Mouse (Mus musculus): ENCODE measurements around the gene Plch2. TPM values are rescaled to one million over a fixed set of nuclear protein-coding genes. Genes with fewer than 3 reads are reported as not detected.

Gene Plch2
- total RNA-seq, 2 experiments from 2014 or later, result 0.09 to 0.14 TPM

DNA sequence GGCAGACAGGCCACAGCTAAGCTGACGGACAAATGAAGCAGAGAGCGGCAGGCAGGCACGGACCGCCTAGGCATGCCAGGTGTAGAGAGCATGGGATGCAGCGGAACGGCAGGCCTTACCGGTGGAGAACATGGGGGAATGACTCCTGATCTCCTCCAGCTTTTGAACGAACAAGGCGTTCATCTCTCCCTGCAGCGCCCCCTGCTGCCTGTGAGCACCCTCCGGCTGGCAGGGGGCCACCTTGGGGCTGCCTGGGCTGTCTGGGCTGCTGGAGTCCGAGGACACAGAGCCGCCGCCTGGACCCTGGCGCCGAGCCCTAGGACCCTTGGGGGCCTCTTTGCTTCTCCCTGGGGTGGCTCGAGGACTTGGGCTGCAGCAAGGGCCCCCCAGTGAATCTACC lies 70.5 kb downstream of the Plch2 start:
- peak; percentile 95 for DNase-seq

DNA sequence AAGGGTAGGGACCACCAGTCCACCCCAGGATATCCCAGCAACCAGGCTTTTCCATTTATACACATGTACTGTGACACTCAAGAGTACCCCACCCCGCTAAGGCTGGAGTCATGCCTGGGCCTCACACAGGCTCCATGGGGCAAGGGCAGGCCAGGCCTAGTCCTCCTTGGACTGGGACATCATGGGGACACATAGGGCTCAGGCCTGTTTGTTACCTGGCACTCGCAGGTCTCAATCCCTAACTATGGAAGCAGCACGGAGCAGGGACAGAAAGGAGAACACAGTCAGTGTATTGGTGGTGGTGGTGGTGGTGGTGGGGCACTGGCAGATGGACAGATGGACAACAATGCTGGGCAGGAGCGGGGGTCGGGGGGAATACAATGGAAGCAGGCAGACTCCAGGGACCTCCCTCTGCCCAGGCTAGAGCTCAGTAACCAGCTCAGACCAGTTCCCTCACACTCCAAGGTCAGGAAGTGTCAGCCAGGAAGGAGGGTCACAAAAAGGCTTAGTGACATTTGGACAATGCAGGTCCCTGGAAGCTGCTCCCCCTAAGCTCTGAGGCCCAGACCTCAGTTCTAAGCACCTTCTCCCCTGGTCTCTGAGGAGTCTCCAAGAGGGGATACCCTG lies 71.3 kb downstream of the Plch2 start:
- no peak for DNase-seq

DNA sequence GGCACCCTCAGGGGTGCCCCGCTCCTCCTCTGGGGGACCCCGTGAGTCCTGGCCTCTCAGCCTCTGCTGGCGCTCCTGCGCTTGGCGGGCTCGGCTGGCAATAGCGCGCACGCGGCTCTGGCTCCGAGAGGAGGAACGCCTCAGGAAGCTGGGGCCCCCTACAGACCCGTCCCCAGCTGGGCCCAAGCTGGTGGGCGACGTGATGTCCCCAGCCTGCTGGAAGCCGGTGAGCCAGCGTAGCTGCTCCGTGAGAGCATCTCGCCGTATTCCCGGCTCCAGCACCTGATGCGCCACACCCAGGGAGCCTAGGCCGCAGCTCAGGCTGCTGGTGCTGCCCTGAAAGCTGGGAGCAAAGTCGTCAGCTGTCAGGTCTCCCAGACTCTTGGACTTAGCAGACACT lies 72.8 kb downstream of the Plch2 start:
- DNase-seq, result no peak

DNA sequence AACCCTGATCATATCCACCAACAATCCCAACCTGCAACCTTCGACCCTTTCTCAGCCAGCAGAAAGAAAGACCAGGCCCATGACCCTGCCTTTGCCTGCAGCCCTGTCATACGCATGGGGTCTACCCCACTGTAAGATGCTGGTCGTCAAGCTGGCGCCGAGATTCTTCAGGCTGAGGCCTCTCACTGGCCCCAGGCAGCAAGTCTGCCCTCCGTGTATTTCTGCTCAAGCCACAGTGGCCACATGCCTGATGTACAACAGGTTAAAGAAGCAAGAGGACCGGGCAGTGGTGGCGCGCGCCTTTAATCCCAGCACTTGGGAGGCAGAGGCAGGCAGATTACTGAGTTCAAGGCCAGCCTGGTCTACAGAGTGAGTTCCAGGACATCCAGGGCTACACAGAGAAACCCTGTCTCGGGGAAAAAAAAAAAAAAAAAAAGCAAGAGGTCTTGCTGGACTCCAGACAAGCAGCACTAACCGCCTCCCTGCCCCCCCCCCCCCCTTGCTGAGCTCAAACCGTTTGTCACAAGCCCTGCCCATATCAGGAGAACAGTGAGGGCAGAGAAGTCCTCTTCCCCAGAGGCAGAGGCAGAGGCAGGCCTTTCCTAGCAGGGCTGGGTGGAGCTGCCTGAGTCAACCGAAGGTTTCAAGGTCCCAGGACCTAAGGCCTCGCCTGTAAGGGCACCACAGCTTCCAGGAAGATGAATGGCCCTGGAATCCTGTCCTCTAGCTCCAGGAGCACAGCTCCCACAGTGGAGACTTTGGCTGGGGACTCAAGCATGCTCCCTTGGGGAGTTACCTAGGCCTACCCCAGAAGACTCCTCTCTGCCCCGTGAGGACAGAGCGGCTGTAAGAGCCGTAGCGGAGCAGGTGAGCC lies 74.1 kb downstream of the Plch2 start:
- no peak for DNase-seq

DNA sequence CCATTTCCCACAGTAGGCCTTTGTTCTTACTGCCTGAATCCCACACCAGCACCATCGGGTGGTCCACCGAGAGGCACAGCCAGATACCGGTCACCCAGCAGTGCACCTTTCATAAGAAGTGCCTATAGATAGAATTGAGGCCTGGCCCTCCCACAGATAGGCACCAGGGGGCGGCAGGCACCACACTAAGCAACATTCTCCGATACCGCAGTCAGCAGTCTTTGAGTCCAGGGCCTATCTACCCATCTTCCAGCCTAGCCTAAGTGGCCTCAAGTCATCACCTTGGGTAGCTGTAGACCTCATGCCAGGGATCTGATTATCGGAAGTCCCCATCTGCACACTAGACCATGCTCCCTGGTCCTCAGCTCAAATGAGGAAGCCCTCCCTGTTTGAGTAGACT lies 75.1 kb downstream of the Plch2 start:
- peak; percentile 52 for DNase-seq

DNA sequence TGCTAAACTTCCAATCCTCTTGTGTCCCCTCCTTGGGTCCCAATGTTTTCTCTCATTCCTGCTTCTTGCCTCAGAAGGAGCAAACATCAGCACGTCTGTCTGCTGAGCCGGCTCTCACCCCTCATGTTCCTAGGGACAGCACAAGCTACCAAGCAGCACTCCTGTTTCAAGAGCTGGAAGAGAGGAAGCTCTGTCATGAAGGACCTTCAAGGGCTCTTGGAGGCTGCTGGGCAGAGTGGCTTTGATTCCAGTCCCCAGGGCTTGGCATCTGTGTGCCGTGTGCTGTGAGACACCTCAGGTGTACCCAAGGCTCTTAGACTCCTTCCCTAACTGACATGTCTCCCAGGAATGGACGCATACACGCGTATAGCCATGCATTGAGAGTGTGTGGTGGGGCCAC lies 75.5 kb downstream of the Plch2 start:
- DNase-seq, result no peak

DNA sequence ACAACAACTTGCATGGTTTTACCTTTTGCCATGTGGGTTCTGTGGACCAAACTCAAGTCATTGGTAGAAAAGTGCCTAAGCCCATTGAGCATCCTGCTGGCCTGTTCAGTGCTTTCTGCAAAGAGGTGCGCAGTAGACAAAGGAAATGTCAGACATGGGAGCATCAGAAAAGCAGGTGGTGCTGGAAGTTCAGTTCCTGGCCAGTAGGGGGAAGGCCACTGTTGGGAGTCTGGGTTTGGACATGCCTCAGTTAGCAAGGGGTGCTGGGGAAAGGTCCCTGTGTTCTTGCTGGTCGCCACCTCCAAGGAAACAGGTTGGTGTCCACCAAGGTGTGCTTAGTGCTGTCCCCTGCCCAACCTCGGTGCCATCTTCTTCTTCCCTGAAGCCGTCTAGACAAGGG lies 76.5 kb downstream of the Plch2 start:
- no peak for DNase-seq

DNA sequence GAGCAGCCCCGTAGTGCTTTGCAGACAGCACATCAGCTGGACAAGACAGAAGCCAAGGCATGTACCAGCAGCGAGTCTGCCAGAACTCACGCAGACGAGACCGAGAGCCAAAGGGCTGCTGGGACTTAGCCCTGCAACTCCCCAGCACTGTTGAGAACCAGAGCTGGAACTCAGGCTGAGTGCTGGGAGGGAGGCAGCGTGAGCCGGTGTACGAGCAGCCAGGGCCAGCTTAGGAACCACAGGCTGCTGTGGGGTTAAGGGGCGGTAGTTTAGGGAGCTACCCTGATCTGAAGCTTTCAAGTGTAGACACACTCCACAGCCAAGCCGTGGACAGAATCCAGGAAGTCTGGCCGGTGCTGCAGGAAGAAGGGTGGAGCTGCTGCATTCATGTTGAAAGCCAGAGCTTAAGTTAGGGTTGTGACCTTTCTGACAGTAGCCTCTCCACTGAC lies 82.4 kb downstream of the Plch2 start:
- peak; percentile 43 for DNase-seq

DNA sequence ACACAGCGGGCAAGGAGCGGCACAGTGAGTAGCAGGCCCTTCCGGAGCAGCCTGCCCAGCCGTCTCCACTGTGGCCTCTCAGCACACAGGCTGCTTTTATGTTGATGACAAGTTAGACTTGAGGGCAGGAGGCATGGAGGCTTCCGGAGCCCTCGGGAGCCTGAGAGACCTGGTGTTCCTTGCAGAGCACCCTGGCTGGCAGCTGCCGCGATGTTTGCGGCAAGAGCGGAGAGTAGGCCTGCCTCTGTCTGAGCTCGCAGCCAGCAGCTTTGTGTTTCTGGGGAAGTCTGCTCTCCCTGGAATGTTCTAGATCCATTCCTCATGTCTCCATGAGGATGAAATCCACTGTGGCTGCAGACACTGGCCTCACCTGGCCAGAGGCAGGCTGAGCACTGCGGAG lies 84.0 kb downstream of the Plch2 start:
- DNase-seq, result no peak

DNA sequence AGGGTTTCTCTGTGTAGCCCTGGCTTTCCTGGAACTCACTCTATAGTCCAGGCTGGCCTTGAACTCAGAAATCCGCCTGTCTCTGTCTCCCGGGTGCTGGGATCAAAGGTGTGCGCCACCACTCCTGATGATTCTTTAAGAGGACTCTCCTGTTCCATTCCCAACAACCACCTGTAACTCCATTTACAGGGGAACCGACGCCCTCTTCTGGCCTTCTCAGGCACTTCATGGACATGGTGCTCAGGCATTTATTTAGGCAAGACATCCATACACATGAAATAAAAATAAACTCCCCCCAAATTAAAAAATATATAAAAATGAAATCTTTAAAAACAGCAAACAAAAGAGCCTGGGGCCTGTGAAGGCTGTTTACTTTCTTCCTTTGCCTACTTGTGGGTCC lies 89.4 kb downstream of the Plch2 start:
- no peak for DNase-seq

DNA sequence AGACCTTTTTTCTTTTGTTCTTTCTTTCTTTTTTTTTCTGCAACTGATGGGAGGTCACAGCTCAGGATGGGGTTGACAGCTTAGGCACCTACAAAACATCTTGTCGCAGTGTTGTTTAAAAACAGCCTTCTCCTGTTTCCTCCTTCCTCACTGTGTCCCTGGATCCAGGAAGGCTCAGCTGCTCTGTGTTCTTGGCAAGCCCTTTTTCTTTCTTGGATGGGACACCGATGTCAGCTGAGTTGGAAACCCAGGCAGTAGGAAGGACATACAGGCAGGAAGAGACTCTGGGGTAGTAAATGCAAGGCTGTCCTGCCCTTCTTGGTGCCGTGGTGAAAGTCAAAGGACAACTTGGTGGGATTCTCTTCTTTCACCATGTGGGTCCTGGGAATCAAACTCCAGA lies 90.7 kb downstream of the Plch2 start:
- no peak for DNase-seq

DNA sequence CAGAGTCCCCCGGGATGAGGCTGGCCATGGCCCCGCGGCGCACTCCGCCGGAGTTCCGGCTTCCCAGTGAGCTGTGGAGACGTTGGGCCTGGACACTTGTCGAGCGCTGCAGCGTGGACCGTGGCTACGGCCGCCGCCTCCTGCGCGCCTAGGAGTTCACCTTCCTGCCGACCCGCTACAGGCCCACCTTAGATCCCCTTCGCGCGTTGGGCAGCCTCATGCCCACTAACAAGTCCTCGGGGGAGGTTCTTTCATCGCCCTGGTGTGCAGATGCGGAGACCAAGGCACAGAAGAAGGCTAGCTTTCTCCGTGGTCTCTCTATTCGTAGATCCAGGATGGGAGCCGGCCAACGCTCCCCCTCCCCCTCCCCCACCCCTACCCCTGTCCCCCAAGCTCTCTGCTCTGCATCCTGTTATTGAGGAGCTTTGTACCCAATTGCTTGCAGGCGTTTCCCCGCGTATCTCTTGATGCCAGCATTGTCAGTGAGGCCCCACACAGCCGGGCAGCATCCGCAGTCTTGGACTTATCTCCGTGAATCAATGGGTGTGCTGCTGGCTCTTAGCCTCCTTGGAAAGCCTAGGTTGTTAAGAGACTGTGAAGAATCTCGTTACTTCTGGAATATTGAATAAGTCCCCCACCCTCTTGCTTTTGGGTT lies 91.9 kb downstream of the Plch2 start:
- no peak for DNase-seq

DNA sequence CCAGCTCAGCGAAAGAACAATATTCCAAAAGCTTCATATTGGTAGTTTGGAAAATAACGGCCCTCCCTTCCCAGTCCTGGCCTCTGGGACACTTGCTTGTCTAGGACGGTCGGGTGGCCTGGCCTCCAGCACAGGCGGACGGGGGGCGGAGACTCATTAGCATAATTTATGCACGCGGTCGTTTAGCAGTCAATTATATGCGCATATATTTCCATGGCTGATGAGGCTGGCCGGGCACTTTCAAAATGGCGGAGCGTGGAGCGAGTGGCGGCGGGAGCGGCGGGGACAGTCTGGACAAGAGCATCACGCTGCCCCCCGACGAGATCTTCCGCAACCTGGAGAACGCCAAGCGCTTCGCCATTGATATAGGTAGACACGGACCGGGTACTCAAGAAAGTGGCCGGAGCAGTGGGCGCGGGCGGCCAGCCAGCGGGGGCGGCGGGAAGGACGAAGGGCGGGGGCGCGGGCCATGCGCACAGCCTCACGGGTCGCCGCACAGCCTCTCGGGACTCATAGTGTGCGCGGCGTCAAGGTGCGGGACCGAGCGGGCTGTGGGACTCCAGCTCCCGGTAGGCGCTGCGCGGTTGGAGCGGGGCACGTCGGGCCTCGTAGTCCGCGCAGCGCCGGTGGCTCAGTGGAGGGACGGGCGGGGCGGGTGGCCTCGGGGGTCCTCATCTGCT lies 92.5 kb downstream of the Plch2 start, which contains the start of gene Pank4:
Gene Pank4 (plus strand): TSS at position 223 of the 680 bp plus-strand sequence.
- DNase-seq, result peak; percentile 82

DNA sequence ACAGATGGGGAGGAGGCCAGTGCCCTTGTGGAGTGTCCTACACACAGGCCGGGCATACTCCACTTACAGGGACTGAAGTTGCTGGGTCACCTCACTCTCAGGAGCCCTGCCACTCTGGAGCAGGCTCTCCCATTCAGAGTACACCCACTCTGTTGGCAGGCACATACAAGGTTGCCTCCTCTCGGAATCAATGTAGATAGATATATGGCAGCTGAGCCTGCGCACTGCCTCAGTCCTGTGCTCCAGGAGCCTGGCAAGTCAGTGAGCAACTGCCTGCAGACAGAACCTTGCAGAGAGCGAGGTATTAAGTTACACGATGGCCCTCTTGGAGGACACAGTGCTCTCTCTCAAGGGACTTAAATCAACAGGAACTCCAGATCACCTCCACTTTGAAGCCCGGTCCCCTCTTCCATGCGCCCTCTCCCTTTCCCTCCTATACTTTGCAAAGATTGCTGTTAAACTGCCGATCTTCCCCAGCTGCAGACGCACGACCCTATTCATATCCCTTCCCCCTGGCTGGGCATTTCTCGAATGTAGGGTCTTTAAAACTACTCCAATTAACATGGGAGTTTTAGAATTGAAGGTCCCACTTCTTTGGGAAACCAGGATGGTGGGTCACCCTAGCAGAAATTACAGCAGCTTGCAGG lies 93.3 kb downstream of the Plch2 start:
- no peak for DNase-seq

DNA sequence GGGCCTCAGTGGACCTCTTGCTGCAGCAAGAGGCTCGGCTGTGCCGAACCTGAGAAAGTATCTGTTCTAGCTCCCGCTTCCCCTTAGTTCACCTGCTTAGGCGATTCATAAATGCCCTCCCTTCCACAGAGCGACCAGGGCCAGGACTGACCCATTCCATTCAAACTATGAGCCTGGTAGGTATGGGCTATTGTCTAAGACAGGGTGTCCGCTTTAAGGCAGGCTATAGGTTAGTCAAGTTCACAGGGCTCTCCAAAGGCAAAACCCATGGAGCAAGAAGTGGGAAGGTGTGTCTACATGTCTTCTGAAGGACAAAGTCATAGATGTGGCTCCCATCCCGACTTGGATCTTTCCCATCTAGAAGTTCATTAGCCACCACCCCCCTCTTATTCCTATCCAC lies 93.9 kb downstream of the Plch2 start:
- no peak for DNase-seq

DNA sequence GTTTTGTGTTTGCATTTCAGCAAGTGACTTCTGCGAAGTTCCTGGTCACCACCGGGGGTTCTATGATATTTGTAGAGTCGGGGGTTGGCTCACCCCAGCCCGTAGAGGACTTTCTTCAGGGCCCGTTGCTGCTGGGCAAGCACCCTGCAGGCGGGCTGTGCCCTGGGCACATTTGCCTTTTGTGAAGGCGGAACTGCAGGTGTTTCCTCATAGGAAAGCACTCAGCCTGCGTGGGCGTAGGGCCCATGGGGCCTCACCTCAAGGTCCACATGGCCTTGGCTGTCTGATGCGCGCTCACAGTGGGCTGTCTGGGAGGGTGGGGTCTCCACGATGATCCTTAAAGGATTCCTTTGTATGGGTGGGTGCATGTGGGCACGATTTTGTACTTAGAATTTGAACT lies 94.7 kb downstream of the Plch2 start:
- no peak for DNase-seq

DNA sequence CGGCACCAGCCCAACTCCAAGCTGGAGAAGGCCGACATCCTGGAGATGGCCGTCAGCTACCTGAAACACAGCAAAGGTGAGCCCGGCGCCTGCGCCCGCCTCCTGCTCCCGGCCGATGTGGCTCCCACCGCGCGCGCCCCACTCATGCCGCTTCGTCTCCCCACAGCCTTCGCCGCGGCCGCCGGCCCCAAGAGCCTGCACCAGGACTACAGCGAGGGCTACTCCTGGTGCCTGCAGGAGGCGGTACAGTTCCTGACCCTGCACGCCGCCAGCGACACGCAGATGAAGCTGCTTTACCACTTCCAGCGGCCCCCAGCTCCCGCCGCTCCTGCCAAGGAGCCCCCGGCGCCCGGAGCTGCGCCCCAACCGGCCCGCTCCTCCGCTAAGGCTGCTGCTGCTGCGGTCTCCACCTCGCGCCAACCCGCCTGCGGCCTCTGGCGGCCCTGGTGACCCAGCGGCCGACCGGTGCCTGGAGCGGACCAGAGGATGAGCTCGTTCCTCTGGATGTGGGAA lies 95.3 kb downstream of the Plch2 start:
- peak; percentile 48 for DNase-seq

DNA sequence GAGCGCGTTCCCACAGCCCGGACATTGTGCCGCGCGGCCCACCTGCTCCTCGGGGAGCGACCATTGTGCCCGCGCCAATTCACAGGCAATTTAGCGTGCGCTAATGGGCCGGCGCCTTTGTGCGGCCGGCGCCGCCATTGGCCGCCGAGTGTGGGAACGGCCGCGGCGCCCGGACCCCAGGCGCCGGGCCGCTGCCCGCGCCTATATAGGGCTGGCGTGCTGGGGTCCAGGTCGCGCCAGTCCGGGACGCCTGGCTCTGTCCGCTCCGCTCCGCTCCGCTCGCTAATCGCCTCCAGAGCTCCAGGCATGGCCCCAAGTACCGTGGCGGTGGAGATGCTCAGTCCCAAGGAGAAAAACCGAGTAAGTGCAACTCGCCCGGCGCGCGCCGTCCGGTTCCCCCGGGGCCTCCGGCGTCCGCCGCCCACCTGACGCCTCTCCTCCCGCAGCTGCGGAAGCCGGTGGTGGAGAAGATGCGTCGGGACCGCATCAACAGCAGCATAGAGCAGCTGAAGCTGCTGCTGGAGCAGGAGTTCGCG lies 95.8 kb downstream of the Plch2 start, which contains the start of gene Hes5:
Gene Hes5 (plus strand): TSS at position 234 of the 536 bp plus-strand sequence.
- DNase-seq, result no peak

DNA sequence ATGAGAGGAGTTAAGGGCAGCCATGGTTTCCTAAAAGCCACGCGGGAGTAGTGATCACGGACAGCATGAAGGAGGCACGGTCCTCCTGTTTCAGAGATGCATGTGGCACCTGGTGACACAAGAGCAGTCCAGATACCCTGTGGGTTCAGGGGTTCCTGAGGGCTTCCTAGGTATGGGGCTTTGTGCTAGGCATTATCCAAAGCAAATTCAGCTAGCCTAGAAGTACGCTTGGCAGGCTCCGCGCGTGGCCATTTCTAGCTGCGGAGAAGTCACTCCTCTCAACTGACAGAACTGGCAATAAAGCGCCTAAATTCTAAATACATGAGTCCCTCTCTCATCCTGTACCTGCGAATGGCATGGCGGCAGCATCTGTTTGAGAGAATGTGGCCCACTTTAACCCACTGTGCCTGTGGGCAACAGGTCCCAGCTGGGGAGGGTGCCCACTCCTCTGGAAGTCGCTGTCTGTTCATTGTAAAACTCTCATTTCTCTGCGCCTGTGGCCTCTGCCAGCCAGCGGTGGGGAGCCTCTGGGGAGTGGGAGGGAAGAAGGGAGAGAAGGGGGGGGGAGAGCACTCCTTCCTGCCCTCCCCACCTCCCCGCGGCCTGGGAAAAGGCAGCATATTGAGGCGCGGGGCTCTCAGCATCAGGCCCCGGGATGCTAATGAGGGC lies 96.4 kb downstream of the Plch2 start:
- DNase-seq, result no peak

DNA sequence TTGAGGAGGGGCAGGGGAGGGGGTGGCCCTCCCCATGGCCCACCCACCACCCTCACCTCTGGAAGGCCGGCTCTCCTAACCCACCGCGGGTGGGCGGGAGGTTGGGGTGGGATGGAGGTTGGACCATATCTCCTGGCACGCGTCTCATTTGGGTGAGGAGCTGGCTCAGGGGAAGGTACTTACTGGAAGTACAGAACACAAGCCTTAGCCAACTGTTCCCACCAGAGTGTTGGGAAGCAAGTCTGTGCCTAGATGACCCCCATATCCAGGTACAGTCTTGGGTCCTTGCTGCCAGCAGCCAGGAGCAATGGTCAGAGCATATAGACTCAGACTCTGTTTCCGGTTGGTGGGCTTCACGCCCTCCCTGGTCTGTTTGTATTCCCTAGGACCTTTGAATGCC lies 98.0 kb downstream of the Plch2 start:
- no peak for DNase-seq

DNA sequence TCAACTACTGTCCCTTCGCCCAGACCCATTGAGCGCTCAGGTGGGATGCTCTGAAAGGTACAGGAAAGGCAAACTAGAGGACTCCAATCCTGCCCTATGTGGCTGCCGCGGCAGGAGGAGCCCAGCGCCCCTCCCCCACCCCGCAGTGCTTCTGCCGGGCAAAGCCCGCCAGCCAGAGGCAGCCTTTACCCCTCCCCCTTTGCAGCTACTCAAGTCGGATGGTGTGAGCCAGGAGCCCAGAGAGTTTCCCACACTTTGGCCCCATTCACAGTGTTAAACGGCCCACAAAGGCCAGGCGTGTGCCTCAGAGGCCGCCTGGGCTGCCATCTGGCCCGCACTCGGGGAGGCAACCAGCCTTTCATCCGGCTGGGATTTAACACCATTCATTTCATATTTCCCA lies 98.4 kb downstream of the Plch2 start:
- no peak for DNase-seq

All from gastrocnemius, postnatal 10 days (tissue).